Mouse (Mus musculus) ES-Bruce4 (cell line): ENCODE measurements around the gene Bak1. TPM values are rescaled to one million over a fixed set of nuclear protein-coding genes. Genes with fewer than 3 reads are reported as not detected.

Experiments used
- H3K27ac ChIP-seq: 2 replicates; pipeline ENCODE4 v1.5.1; 2012; ENCODE audit warnings: low read length, inconsistent platforms; ENCODE audit not compliant: insufficient read depth
- H3K27me3 ChIP-seq: 2 replicates; pipeline ENCODE4 v1.6.1; 2012; ENCODE audit warnings: mild to moderate bottlenecking, low read length, inconsistent platforms; ENCODE audit not compliant: control insufficient read depth, poor library complexity, insufficient read depth, severe bottlenecking
- H3K36me3 ChIP-seq: 2 replicates; pipeline ENCODE4 v1.6.1; 2012; ENCODE audit warnings: inconsistent platforms, mild to moderate bottlenecking, low read length, moderate library complexity; ENCODE audit not compliant: control insufficient read depth, poor library complexity, insufficient read depth, severe bottlenecking
- H3K4me1 ChIP-seq: one replicate; pipeline ENCODE4 v1.8.1; 2011; ENCODE audit warnings: low read length; ENCODE audit not compliant: control insufficient read depth, insufficient read depth
- H3K4me3 ChIP-seq: 2 replicates; pipeline ENCODE4 v1.5.1; 2011; ENCODE audit warnings: low read depth, mild to moderate bottlenecking, low read length
- H3K9ac ChIP-seq: 2 replicates; pipeline ENCODE4 v1.6.1; 2012; ENCODE audit warnings: low read depth, mild to moderate bottlenecking, inconsistent platforms; ENCODE audit not compliant: poor library complexity, severe bottlenecking
- H3K9me3 ChIP-seq: replicated peaks from 2 replicates; pipeline ENCODE4 v1.6.1; 2012; ENCODE audit warnings: mild to moderate bottlenecking, low read length, inconsistent platforms; ENCODE audit not compliant: control insufficient read depth, poor library complexity, insufficient read depth, severe bottlenecking
- CTCF ChIP-seq: IDR thresholded peaks from one replicate; pipeline ENCODE4 v1.8.1; 2011; ENCODE audit warnings: low read depth, low read length
- EP300 ChIP-seq: IDR thresholded peaks from 2 replicates; pipeline ENCODE4 v1.6.1; 2011; ENCODE audit warnings: low read depth, low read length; ENCODE audit not compliant: insufficient read depth
- POLR2A ChIP-seq: IDR thresholded peaks from one replicate; pipeline ENCODE4 v1.8.1; 2011; ENCODE audit warnings: low read length; ENCODE audit not compliant: insufficient read depth
- polyA plus RNA-seq: library from polyadenylated mRNA; stranded (reverse); fragments of >200 nt; gene quantifications from 2 replicates; pipeline ENCODE4 v1.2.4, GENCODE M21; 2011; ENCODE audit warnings: low read depth; ENCODE audit not compliant: missing spikeins, insufficient read depth, insufficient read length

Gene Bak1
- polyA plus RNA-seq, 1 experiment = 66.6 TPM

DNA sequence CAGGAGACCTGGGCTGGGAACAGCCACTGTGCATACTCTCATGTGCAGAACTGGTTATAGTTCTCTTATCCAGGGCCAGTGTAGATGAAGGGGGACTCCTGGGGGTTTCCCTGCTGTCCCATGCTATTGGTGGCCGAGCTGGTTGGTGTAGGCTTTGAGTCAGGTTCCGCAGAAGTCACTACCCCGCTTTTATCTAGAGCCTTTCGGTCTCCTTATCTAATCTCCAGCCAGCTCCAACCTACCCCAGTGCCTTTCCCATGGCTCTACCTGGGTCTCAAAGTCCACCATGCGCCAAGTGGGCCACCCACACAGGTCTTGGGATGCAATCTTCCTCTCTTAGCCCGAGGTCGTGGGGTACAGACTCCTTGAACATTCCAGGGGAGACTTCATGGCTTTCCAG is 37.3 kb upstream of the Bak1 start:
- no peaks in the 10 kb centered on the region for H3K36me3 ChIP-seq
- no peak overlapping the region for H3K4me3 ChIP-seq
- H3K4me1 ChIP-seq = peaks cover 19% of the 10 kb centered on the region
- no peak overlapping the region for H3K27ac ChIP-seq
- no peaks in the 10 kb centered on the region for H3K9me3 ChIP-seq
- H3K27me3 ChIP-seq = no peaks in the 10 kb centered on the region
- no peak overlapping the region for H3K9ac ChIP-seq
- no peak for TF ChIP-seq CTCF
- TF ChIP-seq POLR2A = no peak
- no peak for TF ChIP-seq EP300

DNA sequence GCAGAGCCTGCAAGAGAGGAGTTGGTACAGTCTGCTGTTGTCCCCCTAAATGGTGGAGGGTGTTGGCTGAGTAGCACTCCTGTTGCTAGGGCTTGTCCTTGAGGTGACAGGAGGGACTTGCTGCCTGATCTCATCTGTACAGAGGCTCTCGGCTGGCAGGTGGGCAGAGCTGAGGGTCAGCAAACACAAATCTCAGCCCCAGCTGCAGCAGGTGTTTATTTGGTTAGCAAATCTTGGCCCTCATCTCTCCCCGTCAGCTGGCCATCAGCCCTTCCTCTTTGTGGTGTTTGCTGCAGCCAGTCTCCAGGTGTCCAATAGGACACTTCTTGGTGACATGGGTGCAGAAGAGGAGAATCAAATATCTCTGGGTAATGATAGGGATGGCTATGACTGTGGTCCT is 35.4 kb upstream of the Bak1 start:
- H3K27me3 ChIP-seq = no peaks in the 10 kb centered on the region
- TF ChIP-seq POLR2A (no peak), EP300 (no peak), CTCF (no peak)

DNA sequence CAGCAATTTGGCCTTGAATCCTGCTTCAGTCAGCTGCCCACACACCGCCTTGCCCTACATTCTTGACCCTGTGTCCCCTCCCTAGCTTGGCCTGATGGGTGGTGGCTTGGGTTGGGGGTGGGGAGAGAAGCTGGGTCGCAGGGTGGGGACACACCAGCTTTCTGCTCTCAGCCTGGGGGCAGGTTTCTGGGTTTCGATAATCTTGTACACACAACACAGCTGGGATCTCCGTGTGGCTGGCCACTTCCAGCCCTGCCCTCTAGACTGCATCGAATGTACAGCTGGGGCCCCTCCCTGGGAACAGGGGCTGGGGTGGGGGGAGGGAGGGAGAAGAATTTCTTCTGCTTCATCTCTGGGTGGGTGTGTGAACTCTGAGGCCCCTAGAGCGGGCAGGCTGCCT is 34.9 kb upstream of the Bak1 start:
- Histone ChIP-seq H3K27ac (no peak overlapping the region; the same call in 1 of the 2 replicates), H3K4me1 (peaks cover 21% of the 10 kb centered on the region), H3K27me3 (no peaks in the 10 kb centered on the region), H3K9ac (no peak overlapping the region), H3K36me3 (no peaks in the 10 kb centered on the region), H3K4me3 (no peak overlapping the region), H3K9me3 (no peaks in the 10 kb centered on the region)
- TF ChIP-seq EP300 = 0 out of 2 replicates have a peak, but pooled peaks have one; percentile 53
- TF ChIP-seq CTCF = no peak

More for the DNA sequence above, 35.4 kb upstream of the Bak1 start:
- no peaks in the 10 kb centered on the region for H3K36me3 ChIP-seq
- H3K4me3 ChIP-seq = no peak overlapping the region
- H3K9ac ChIP-seq = no peak overlapping the region
- peaks cover 19% of the 10 kb centered on the region for H3K4me1 ChIP-seq
- no peak overlapping the region; the same call in 1 of the 2 replicates for H3K27ac ChIP-seq
- no peaks in the 10 kb centered on the region for H3K9me3 ChIP-seq

DNA sequence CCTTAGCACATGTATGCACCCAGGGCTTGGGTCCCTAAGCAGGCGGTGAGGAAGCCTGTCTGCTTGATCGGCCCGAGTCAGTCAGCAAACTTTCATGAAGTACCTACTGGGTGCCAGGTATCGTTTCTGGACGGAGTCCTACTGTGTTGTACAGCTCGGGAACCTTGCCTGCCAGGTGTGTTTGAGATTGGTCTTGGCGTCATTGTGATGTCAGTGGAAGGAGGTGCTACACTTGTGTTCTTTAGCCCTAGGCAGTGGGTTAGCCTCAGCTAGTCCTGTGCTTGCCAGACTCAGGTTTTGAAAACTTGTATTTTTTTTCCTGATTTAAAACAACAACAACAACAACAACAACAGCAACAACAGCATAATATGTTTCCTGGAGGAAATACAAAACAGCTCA is 33.9 kb upstream of the Bak1 start:
- H3K9me3 ChIP-seq = no peaks in the 10 kb centered on the region
- no peak for TF ChIP-seq POLR2A
- TF ChIP-seq CTCF = no peak
- H3K27me3 ChIP-seq = no peaks in the 10 kb centered on the region
- no peak overlapping the region for H3K4me3 ChIP-seq
- H3K4me1 ChIP-seq = peaks cover 21% of the 10 kb centered on the region
- no peak overlapping the region for H3K27ac ChIP-seq
- H3K36me3 ChIP-seq = no peaks in the 10 kb centered on the region
- no peak overlapping the region for H3K9ac ChIP-seq

DNA sequence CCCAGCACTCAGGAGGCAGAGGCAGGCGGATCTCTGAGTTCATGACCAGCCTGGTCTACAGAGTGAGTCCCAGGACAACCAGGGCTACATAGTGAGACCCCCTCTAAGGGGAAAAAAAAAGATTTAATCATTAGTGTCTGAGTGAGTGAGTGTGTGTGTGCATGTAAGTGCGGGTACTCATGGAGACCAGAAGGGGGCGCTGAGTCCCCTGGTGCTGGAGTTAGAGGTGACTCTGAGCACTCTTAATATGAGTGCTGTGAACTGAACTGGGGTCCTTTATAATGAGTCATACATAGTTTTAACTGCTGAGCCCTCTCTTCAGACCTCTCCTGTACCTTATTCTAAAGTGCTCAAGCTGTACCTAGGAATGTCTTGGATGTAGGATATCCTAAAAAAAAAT is 32.9 kb upstream of the Bak1 start:
- H3K4me1 ChIP-seq = peaks cover 20% of the 10 kb centered on the region
- no peak overlapping the region for H3K9ac ChIP-seq
- H3K27me3 ChIP-seq = no peaks in the 10 kb centered on the region
- H3K4me3 ChIP-seq = no peak overlapping the region
- H3K36me3 ChIP-seq = no peaks in the 10 kb centered on the region
- H3K9me3 ChIP-seq = no peaks in the 10 kb centered on the region
- no peak overlapping the region for H3K27ac ChIP-seq
- peak; percentile 30 for TF ChIP-seq CTCF
- TF ChIP-seq EP300 = no peak
- TF ChIP-seq POLR2A = no peak

DNA sequence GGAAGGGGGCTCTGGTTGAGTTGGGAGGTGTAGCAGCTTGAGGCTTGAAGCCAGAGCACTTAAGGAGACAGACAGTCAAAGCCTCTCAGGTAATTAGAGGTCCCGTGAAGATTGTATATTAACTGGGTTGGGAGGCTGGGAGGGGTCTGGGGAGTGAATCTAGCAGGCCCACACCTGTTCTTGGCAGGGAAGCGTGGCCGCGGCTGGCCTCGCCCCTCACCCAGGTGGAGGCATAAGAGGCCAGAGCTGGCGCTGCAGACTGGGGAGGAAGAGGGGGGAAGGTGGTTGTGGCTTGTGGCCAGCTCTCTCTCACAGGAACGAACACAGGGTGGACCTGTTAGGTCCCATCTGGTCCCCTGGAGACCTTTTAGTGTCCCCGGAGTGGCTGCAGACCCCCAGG is 31.9 kb upstream of the Bak1 start:
- Histone ChIP-seq H3K9ac (no peak overlapping the region), H3K4me3 (no peak overlapping the region), H3K27ac (no peak overlapping the region), H3K9me3 (no peaks in the 10 kb centered on the region), H3K36me3 (no peaks in the 10 kb centered on the region), H3K4me1 (peaks cover 16% of the 10 kb centered on the region), H3K27me3 (no peaks in the 10 kb centered on the region)
- TF ChIP-seq CTCF (no peak), POLR2A (no peak), EP300 (no peak)
